Mouse (Mus musculus) T-helper 17 cell (primary cell): ENCODE measurements around the gene Tcp1.

Experiments
- in situ Hi-C, 2 experiments: fragments of 300-600 bp; cut with MboI, MseI; formaldehyde crosslinking; loops; 1 replicate in 1 of 2; 2 replicates in 1 of 2; pipeline ENCODE4 v1.15.1; 2025; ENCODE audit warnings: high pct_unique_total_duplicates in 2 of 2

Gene Tcp1

DNA sequence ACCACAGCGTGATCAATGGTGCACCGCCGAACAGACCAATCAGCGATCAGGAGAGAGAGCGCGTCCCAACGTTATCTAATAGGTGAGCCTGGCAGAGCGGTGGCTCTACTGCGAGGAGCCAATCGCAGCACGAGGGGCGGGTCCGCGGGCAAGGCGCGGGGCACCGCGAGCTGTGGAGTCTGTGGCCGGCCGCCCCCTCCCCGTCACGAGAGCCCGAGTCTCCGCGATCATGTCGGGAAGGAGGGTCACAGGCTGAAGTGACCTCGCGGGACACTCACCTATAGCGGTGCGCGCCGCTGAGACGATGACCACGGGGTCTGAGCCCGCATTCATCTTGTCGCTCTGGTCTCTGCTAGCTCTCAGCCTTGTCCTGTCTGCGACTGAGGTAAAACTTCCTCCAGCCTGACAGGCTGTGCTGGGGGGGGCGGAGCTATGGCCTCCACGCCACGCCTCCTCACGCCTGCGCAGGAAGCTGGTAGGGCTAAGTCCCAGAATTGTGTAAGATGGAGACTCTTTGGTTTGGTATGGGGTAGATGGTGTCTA is 44.9 kb downstream of the Tcp1 start, which contains the start of gene Acat2:
Gene Acat2, minus strand, starts transcription at position 417 of the 543 bp plus-strand sequence.
- in situ Hi-C loops: loop anchor here (5.0 to 10.0 kb wide), 3 partner anchors 33 to 1994 kb away; partner anchors contain the start of gene Pnldc1 (in 1 of the 2)

DNA sequence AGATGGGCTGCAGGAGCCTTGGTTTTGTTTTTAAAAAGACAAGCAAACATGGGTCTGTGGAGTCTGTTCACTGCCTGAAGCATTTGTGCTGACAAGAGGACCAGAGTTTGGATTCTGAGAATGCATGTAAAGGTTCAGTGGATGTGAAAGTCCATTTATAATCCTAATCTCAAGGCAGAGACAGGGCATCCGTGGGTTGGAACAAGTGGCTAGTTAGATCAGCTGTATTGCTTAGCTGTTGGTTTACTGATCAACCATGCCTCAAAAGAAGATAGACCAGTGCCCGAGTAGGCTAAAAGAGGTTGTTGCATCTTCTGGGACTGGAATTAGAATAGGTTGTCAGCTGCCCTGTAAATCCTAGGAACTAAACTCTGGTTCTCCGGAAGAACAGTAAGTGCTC is 48.0 kb downstream of the Tcp1 start:
- in situ Hi-C loops: loop anchor here (5.0 to 10.0 kb wide), 3 partner anchors 36 to 1991 kb away; partner anchors contain the start of gene Pnldc1 (in 1 of the 2)

DNA sequence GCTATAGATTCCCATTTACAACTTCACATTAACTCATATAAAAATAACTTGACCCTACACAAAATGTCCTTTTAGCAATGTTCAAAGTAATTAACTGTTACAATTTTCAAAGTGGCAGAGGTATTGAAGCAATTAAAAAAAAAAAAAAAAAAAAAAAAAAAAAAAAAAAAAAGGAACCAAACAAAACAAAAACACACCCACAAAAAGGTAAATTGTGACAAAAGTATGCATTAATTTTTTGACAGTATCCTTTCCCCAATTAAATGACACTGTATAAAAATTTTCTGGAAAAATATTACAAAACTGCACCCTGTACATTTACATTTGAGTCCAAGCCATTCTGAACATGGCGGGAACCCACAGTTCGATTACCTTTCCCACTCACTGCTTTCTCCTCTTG is 51.7 kb downstream of the Tcp1 start:
- in situ Hi-C loops: loop anchor here in 1 of 2 experiments (10.0 kb wide), 1 partner anchor 1988 kb away; no protein-coding TSS in a partner anchor

DNA sequence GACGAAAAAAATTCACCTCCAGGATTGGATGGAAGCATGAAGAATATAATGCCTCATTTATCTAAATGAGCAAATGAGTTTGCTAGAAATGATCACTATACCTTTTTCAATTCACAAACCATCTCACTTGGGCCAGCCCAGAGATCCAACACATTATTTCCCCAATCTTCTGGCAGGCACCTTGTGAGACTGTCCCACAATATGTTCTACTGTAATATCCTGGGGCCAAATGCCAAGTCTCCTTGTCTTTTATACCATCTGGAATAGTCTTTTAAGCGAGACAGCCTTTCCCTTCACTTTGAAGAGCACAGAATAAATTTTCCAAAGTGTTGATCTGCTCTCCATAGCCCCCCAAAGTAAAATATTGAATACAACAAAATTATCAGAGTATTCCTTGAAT is 58.4 kb downstream of the Tcp1 start:
- in situ Hi-C loops: no loop called here
